Mouse (Mus musculus): ENCODE data around the gene Slc7a7.

Slc7a7 gene

GRCm38 (mm10) chr14:54432078-54432836 lies 14.7 kb upstream of the Slc7a7 start:
- peak; percentile 73 for DNase-seq

GRCm38 (mm10) chr14:54431334-54432077 lies 13.9 kb upstream of the Slc7a7 start, which contains the start of gene Mmp14:
Mmp14 (plus strand) TSS chr14:54431612.
- peak; percentile 86 for DNase-seq

DNA sequence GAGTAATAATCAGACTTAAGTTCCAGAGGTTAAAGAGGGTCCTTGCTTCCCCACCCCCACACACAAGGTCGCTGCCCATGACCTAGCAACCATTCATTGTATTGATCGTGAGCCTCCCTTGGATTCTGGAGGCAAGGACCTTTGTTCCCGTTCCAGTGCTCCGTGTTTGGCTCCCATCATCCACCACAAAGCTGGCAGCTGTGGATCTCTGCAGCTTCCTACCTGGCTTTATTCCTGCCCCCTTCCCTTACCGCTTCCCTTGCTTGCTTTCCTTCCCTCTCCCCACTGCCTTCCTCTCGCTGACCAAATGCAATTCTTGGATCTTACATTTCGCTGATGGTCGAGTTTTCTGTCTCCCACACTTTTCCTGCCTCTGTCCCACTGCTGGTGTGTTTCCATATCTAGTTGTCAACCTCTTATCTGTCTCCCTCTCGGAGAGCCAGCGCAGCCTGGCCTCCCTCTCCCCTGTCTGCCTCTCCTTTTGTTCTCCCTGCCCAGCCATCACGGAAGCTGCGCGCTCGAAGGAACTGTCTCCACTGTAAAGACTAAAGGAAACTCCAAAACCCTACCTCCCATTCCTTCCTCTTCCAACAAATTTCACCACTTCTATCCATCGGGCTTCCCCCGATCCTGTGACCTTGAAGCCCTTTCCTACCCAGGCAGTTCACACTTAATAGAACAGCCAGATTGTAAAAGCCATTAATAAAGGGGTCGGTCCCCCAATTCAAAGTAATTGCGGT lies 13.0 kb upstream of the Slc7a7 start:
- peak; percentile 50 for DNase-seq

DNA sequence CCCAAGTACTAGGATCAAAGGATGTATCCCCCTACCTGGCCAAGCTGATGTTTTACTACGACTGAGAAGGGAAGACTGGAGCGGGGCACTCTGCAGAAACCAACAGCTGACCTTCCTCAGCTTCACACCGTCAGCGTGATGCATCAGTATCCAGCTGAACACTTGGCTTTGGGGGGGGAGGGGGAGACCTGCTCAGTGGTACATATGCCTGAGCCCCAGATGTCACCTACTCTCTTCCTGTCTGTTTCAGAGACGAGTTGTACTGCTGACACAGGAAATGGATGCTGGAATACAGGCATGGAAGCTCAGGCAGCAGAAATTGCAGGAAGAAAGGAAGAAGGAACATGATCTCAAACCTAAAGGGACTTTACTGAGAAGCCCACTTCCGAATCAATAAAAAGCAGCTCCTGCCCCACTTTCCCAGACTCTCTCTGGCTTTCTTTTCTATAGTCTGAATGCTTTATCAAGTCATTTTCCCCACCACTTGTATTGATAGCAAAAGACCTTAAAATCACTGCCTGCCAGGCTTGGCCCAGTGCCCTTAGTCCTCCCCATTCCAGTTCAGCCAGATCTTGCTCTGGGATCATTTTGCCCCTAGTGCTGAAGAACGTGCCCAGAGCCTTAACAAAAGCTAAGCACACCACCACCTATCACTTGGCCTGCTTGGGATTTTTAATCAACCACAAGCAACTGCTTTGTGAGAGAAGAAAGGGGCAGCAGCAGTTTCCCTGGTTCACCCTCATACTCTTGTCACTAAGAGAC lies 11.9 kb upstream of the Slc7a7 start:
- DNase-seq, result peak; percentile 38

DNA sequence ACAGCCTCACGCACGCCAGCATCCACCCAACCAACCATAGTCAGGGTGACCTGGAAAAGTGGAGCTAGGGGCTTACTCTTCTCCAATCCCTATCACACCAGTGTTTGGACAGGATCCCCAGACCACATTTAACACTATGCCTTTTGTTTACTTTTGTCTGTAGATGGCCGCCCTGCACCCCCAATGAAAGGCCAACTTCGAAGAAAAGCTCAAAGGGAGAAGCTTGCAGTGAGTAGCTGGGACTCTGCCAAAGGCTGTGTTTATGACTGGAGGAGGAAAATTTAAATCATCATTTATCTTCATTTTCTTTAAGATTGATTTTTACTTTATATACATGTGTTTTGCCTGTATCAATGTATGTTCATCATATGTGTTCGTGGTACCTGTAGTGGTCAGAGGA lies 10.8 kb upstream of the Slc7a7 start:
- DNase-seq, result no peak

GRCm38 (mm10) chr14:54427696-54428095 lies 10.1 kb upstream of the Slc7a7 start:
- no peak for DNase-seq

- peak; percentile 97 for DNase-seq
Measured at GRCm38 (mm10) chr14:54426689-54427398, 9.3 kb upstream of the Slc7a7 start, which contains the start of gene Mrpl52. Mrpl52 (plus strand) TSS chr14:54426909.

- DNase-seq, result no peak
Measured at GRCm38 (mm10) chr14:54426003-54426688, 8.6 kb upstream of the Slc7a7 start.

DNA sequence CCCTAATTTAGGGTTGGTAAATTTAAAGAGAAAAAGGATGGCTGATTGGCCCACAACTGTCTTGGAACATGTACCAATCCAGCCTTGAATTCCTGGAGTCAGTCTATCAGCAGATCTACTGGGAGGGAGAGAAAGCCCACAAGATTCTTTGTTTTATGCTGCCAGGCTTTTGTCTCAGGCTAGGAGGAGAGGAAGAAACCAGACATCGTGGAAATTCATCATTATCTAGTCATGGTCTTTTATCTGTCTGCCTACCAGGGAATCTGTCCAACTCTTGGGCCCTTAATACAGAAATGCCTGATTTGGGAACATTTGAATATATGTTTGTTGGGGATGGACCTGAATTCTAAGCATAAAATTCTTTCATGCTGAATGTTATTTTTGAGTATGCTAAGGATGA lies 8.0 kb upstream of the Slc7a7 start:
- no peak for DNase-seq

- DNase-seq, result no peak
Measured at GRCm38 (mm10) chr14:54424634-54425033, 7.1 kb upstream of the Slc7a7 start.

DNA sequence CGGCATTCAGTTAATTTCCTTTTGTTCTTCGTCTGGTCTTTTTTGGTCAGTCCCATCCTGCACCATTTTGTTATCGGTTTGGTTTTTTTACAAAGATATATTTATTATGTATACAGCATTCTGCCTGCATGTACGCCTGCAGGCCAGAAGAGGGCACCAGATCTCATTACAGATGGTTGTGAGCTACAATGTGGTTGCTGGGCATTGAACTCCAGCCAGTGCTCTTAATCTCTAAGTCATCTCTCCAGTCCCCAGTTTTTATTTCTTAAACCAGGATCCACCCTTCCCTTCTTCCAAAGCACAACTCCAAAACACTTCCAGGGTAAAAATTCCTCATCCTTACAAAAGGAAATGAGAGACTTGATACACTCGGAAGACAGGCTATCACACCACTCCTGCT lies 5.8 kb upstream of the Slc7a7 start:
- DNase-seq, result peak; percentile 33

DNA sequence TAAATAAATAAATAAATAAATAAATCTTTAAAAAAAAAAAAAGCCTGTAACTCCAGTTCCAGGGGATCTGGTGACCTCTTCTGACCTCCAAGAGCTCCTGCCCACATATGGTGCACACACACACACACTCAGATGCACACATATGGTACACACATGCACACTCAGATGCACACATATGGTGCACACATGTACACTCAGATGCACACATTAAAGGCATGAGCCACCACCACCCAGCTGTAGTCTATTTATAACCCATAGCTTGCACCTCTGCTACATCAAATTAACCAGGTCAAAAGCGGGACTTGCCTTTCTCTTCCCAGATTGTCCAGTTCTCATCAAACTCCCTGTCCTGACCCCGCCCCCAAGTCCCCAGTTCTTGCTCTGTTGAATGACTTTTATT lies 3.4 kb upstream of the Slc7a7 start:
- no peak for DNase-seq

DNA sequence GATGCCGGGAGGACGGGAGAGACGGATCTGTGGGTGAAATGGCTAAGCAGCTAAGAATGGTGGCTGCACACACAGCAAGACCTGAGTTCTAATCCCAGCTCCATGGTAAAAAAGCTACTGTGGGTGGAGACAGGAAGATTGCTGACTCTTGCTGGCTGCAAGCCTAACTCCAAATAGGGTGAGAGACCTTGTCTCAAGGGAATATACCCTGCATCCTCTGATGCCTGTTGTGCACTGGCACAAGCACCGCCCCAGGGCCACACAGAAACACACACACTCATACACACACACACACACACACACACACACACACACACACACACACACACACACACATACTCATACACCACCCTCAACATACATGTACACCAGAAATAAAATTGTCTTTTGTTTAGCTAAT lies 750 bp downstream of the Slc7a7 start:
- peak; percentile 35 for DNase-seq

- peak; percentile 54 for DNase-seq
Measured at GRCm38 (mm10) chr14:54416229-54416775, 1.3 kb downstream of the Slc7a7 start.

DNA sequence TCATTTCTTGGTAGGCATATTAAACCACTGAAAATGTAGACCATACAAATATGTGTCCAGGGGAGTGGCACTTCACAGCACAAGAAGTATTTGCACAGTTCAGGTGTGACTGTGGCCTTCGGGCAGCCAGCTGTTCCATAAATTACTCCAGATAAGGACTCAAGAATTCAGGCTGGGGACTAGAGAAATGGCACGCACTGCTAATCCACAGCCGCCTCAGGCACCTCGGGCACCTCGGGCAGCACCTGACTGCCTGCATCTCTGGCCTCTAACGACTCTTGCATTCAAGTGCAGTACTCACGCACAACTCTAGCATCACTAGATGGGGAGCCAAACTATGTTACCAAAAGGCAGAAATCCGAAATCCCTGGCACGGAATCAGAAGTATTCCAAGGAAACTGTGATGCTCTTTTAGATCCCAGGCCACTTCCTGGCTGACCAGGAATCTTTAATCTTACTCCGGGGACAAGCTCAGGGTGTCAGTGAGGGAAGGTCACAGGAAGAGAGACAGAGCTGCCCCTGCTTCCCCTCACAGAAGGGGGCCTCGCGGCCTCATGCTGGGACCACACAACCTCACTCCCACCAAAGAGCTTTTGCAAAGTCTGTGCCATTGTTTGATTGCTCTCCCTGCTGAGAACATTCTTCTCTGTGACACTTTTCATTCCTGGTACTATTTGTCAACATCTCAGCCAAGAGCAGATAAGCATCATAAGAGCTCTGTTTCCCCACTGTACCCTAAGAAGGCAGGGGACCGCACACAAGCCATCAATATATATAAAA lies 2.1 kb downstream of the Slc7a7 start:
- DNase-seq, result no peak

GRCm38 (mm10) chr14:54413877-54414700 lies 3.5 kb downstream of the Slc7a7 start:
- DNase-seq, result peak; percentile 77

GRCm38 (mm10) chr14:54412629-54413170 lies 4.9 kb downstream of the Slc7a7 start:
- peak; percentile 80 for DNase-seq

DNA sequence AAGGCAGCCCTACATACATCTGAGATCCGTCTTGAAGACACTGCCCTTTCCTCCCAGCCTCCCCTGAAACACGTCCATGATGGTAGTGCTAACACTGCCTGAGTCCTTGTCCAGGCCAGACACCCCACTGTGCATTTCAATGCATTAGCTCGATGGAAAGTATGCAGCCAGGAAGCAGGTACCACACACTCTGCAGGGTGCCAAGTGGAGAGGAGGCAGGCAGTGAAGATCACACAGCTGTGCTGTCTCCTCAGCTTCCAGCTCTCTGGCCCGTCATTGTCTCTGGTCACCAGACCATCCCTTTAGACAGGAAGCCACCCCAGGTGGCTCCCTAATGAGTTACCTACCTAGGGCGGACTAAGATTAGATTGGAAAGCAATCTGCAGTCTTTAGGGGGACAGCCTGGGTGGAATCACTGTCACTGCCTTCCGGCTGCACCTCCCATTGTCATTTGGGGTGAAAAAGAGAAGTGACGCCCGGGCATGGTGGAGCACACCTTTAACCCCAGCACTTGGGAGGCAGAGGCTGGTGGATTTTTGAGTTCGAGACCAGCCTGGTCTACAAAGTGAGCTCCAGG lies 5.5 kb downstream of the Slc7a7 start:
- no peak for DNase-seq

Measured in kidney, postnatal 10 days (tissue).